ENCODE assay signal across 13 mouse cellular contexts in genomic region chr15:80358798-80359197, GRCm38 (mm10).
A peak's percentile ranks its signal among the peaks of the same experiment; 100 is the strongest.
DNase-seq lines count a peak whose midpoint lies in the region; ATAC-seq and TF ChIP-seq lines count a peak whose summit lies in the region.
"Had no signal": no experiment of that assay in that cellular context is flagged by ENCODE, and none has a peak within 500 bp of the region (broad histone marks: within the 10 kb centered on the region; RNA-seq: fewer than 3 reads in every experiment).

No protein-coding gene starts in this region.

- TF ChIP-seq CTCF in forebrain, postnatal 0 days (IDR thresholded peaks at IDR 0.05; ENCODE audit: low read depth) = no peak
- TF ChIP-seq CTCF in intestine, postnatal 0 days (IDR thresholded peaks at IDR 0.05; ENCODE audit: low read depth) = no peak

- peak; percentile 41 for DNase-seq in forebrain, postnatal 0 days
- DNase-seq in kidney, postnatal 10 days = peak; percentile 10
- no peak for DNase-seq in kidney, postnatal 4 days
- peak; percentile 45 for DNase-seq in Muller cell, postnatal 12 days (ENCODE audit: inconsistent ontology term)
- peak; percentile 68 to 70 for DNase-seq in cerebellum, adult 18-20 months
- no peak for DNase-seq in embryo, embryonic 10.5 days (ENCODE audit: low spot score)
- DNase-seq: lung, postnatal 4 days had no signal

- ATAC-seq in forebrain, postnatal 0 days = peak; percentile 40; the same call in 1 of the 2 replicates
- no peak for ATAC-seq in forebrain, embryonic 12.5 days (ENCODE audit: low FRiP score)
- ATAC-seq in intestine, postnatal 0 days = no peak
- ATAC-seq: activated CD4-positive, CD25-positive, alpha-beta regulatory T cell, adult 4 months had no signal

- no peak overlapping the region for H3K4me3 ChIP-seq in forebrain, postnatal 0 days (ENCODE audit: low read depth, low read length)
- H3K4me3 ChIP-seq in forebrain, embryonic 12.5 days (replicated peaks) = no peak overlapping the region
- no peak overlapping the region for H3K4me3 ChIP-seq in intestine, postnatal 0 days (ENCODE audit: low read depth, low read length)
- H3K4me3 ChIP-seq: left cerebral cortex, adult 2 months; myocyte had no signal

- WGBS in forebrain, postnatal 0 days = 64% methylated on average over 19 of the region's 19 CpGs
- WGBS in forebrain, embryonic 12.5 days = 84% methylated on average over 19 of the region's 19 CpGs
- 86% methylated on average over 19 of the region's 19 CpGs for WGBS in intestine, postnatal 0 days

- H3K4me1 ChIP-seq in forebrain, postnatal 0 days (ENCODE audit: insufficient read depth) = no peaks in the 10 kb centered on the region
- H3K4me1 ChIP-seq in forebrain, embryonic 12.5 days = peaks cover 11% of the 10 kb centered on the region; the same call in 1 of the 2 replicates
- no peaks in the 10 kb centered on the region for H3K4me1 ChIP-seq in intestine, postnatal 0 days (replicated peaks; ENCODE audit: control insufficient read depth, insufficient read depth, low read length)

- H3K27ac ChIP-seq in forebrain, postnatal 0 days (ENCODE audit: low read depth, low read length) = no peak overlapping the region
- H3K27ac ChIP-seq in forebrain, embryonic 12.5 days = no peak overlapping the region
- no peak overlapping the region for H3K27ac ChIP-seq in intestine, postnatal 0 days (ENCODE audit: low read depth, low read length)
- H3K27ac ChIP-seq: left cerebral cortex, adult 2 months; liver, embryonic 14.5 days had no signal

- no peaks in the 10 kb centered on the region for H3K27me3 ChIP-seq in forebrain, postnatal 0 days (ENCODE audit: insufficient read depth, low read length)
- no peaks in the 10 kb centered on the region for H3K27me3 ChIP-seq in forebrain, embryonic 12.5 days
- H3K27me3 ChIP-seq in intestine, postnatal 0 days (replicated peaks; ENCODE audit: control insufficient read depth, insufficient read depth, low read length) = no peaks in the 10 kb centered on the region

- H3K4me2 ChIP-seq in forebrain, postnatal 0 days (ENCODE audit: low read depth) = no peak overlapping the region
- H3K4me2 ChIP-seq in forebrain, embryonic 12.5 days = no peak overlapping the region
- H3K4me2 ChIP-seq in intestine, postnatal 0 days (replicated peaks; ENCODE audit: low read depth) = no peak overlapping the region

- H3K36me3 ChIP-seq in forebrain, postnatal 0 days (ENCODE audit: insufficient read depth) = peaks cover 6% of the 10 kb centered on the region; the same call in 1 of the 2 replicates
- no peaks in the 10 kb centered on the region for H3K36me3 ChIP-seq in forebrain, embryonic 12.5 days (replicated peaks)
- no peaks in the 10 kb centered on the region for H3K36me3 ChIP-seq in intestine, postnatal 0 days (ENCODE audit: control insufficient read depth, insufficient read depth)

- H3K9ac ChIP-seq in forebrain, postnatal 0 days = no peak overlapping the region
- H3K9ac ChIP-seq in forebrain, embryonic 12.5 days = no peak overlapping the region
- no peak overlapping the region for H3K9ac ChIP-seq in intestine, postnatal 0 days (ENCODE audit: low read depth, low read length)
- H3K9ac ChIP-seq: liver, embryonic 14.5 days had no signal

- no peaks in the 10 kb centered on the region for H3K9me3 ChIP-seq in forebrain, postnatal 0 days (ENCODE audit: low read length)
- H3K9me3 ChIP-seq in forebrain, embryonic 12.5 days = no peaks in the 10 kb centered on the region
- no peaks in the 10 kb centered on the region for H3K9me3 ChIP-seq in intestine, postnatal 0 days (ENCODE audit: control insufficient read depth)

Comparison
In these comparisons a context has a peak if more than half of its experiments do, and no peak if none do; other contexts are left out.
1. DNase-seq: peak in forebrain, postnatal 0 days (single experiment), kidney, postnatal 10 days (single experiment), Muller cell, postnatal 12 days (single experiment) and cerebellum, adult 18-20 months (2 of 2); none in kidney, postnatal 4 days (0 of 2) and embryo, embryonic 10.5 days (single experiment).